Mouse (Mus musculus) thymus, adult 18-20 months (tissue): ENCODE data around the gene Znrf1.
A peak's percentile ranks its signal among the peaks of the same experiment; 100 is the strongest.

Experiments
- DNase-seq, 2 experiments: peaks; one replicate each; pipeline ENCODE4 v3.0.0; 2022; ENCODE audit warnings: mixed read lengths in 2 of 2

Znrf1 gene

GRCm38 (mm10) chr8:111535491-111535890 is 406 bp upstream of the Znrf1 start:
- no peak for DNase-seq

GRCm38 (mm10) chr8:111536978-111537764 is 1.3 kb downstream of the Znrf1 start:
- peak; percentile 68 to 74 for DNase-seq

GRCm38 (mm10) chr8:111537765-111538158 is 1.9 kb downstream of the Znrf1 start:
- no peak for DNase-seq

GRCm38 (mm10) chr8:111538194-111538593 is 2.3 kb downstream of the Znrf1 start:
- peak in 1 of 2 experiments; percentile 19 for DNase-seq

- DNase-seq: peak; percentile 26 to 49
Observed at GRCm38 (mm10) chr8:111539422-111540076, 3.7 kb downstream of the Znrf1 start.

GRCm38 (mm10) chr8:111543712-111544380 is 7.9 kb downstream of the Znrf1 start:
- DNase-seq: no peak

- no peak for DNase-seq
Observed at GRCm38 (mm10) chr8:111545406-111546156, 9.7 kb downstream of the Znrf1 start.

- DNase-seq: no peak
Observed at GRCm38 (mm10) chr8:111547144-111547543, 11.2 kb downstream of the Znrf1 start.

- no peak for DNase-seq
Observed at GRCm38 (mm10) chr8:111548201-111548600, 12.3 kb downstream of the Znrf1 start.

- no peak for DNase-seq
Observed at GRCm38 (mm10) chr8:111550002-111550870, 14.3 kb downstream of the Znrf1 start.

- DNase-seq: no peak
Observed at GRCm38 (mm10) chr8:111551511-111552130, 15.7 kb downstream of the Znrf1 start.

- peak; percentile 32 to 49 for DNase-seq
Observed at GRCm38 (mm10) chr8:111561824-111562223, 25.9 kb downstream of the Znrf1 start.

GRCm38 (mm10) chr8:111562274-111562803 is 26.4 kb downstream of the Znrf1 start:
- DNase-seq: no peak

- no peak for DNase-seq
Observed at GRCm38 (mm10) chr8:111563075-111563474, 27.2 kb downstream of the Znrf1 start.

- DNase-seq: peak; percentile 59 to 81
Observed at GRCm38 (mm10) chr8:111563687-111564086, 27.8 kb downstream of the Znrf1 start.

GRCm38 (mm10) chr8:111564093-111564492 is 28.2 kb downstream of the Znrf1 start:
- DNase-seq: no peak

GRCm38 (mm10) chr8:111565784-111566191 is 29.9 kb downstream of the Znrf1 start:
- DNase-seq: no peak

- DNase-seq: no peak
Observed at GRCm38 (mm10) chr8:111566326-111566725, 30.4 kb downstream of the Znrf1 start.

GRCm38 (mm10) chr8:111567571-111567970 is 31.7 kb downstream of the Znrf1 start:
- no peak for DNase-seq

- DNase-seq: no peak
Observed at GRCm38 (mm10) chr8:111568029-111568428, 32.1 kb downstream of the Znrf1 start.

- DNase-seq: no peak
Observed at GRCm38 (mm10) chr8:111569926-111570325, 34.0 kb downstream of the Znrf1 start.
